Mouse (Mus musculus): ENCODE measurements around the gene Hrc. TPM values are rescaled to one million over a fixed set of nuclear protein-coding genes. Genes with fewer than 3 reads are reported as not detected.

The Hrc gene
- total and polyA plus RNA-seq, 2 experiments from 2014 or later = 0.26 to 0.34 TPM

DNA sequence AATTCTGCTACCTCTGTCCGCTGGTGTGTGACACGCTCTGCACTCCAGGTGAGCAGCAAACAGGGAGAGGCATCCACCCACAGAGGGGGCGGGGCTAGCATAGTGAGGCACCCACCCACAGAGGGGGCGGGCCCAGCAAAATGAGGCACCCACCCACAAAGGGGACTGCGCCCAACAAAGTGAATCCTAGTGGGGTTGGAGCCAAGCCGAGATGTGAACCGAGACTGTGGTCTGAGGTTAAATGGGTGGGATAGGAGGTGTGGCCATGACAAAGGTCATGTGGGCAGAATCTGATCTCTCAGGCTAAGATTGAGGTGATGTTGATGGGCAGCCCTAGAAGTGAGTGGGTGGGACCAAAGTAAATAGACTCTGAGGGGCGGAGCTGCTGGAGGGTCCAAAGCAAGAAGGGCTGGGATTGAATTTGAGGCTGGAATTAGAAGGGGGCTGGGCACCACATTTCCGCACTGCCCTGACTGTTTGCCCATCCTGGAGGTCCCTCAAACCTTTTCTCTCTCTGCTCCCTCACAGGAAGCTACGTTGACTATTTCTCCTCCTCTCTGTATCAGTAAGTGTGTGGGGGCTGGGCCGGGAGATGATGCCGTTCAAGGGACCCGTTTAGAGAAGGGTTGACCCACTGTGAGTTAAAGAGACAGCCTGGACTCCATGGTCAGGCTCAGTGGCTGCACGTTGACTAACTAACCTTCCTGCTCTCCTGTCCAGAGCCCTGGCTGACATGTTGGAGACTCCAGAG, 3.2 kb downstream of the Hrc start:
- no peaks in the 10 kb centered on the region for H3K9me3 ChIP-seq (ENCODE audit: low read length)
- 0 out of 2 replicates have a peak overlapping the region, but pooled peaks have one; percentile 69 for H3K4me2 ChIP-seq (ENCODE audit: low read depth, low read length)
- H3K36me3 ChIP-seq (ENCODE audit: insufficient read depth, low read length) = no peaks in the 10 kb centered on the region
- no peak for TF ChIP-seq CTCF (IDR thresholded peaks at IDR 0.05; ENCODE audit: low read depth)
- H3K27ac ChIP-seq = no peak overlapping the region
- ATAC-seq (no peak), DNase-seq (ENCODE audit: low spot score) (no peak)
- H3K27me3 ChIP-seq (ENCODE audit: insufficient read depth, low read length) = no peaks in the 10 kb centered on the region
- H3K9ac ChIP-seq (replicated peaks; ENCODE audit: low read length) = no peak overlapping the region
- H3K4me1 ChIP-seq (ENCODE audit: insufficient read depth, low read length) = peaks cover 6% of the 10 kb centered on the region
- 10% methylated on average over 14 of the region's 14 CpGs for WGBS
- H3K4me3 ChIP-seq (ENCODE audit: low read length) = no peak overlapping the region

DNA sequence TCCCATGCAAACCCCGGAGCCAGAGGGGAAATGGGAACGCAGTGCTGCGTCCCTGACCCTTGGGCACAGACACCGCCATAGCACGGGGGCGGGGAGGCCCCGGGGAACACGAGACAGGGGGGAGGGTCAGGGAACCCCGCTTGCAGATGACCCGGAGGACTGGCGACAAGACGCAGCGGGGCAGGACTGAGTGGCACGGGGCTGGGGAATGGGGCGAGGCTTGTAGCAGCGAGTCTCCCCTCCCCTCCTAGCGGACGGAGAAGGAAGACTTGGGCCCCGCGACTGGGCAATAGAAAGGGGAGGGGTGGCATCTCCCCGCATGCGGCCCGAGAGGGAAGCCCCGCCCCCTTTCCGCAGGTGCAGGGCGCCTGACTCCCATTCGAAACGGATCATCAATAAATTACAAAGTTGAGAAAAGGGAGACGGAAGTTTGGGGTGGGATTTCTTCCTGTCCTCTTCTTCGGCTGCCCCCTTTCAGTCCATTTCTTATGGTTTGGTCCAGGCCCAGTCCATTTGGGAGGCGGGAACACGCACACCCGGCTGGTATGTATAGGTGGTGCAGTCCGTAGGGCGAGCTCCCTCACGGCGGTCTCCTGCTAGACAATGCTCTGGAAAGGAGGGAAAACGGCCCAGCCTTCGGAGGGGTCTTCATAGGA, 4.4 kb downstream of the Hrc start:
- Histone ChIP-seq H3K36me3 (ENCODE audit: insufficient read depth, low read length) (no peaks in the 10 kb centered on the region), H3K9ac (replicated peaks; ENCODE audit: low read length) (peak overlapping the region; percentile 34; the same call in 1 of the 2 replicates), H3K4me1 (ENCODE audit: insufficient read depth, low read length) (peaks cover 6% of the 10 kb centered on the region), H3K4me3 (ENCODE audit: low read length) (peak overlapping the region; percentile 35), H3K9me3 (ENCODE audit: low read length) (no peaks in the 10 kb centered on the region), H3K27me3 (ENCODE audit: insufficient read depth, low read length) (no peaks in the 10 kb centered on the region), H3K4me2 (ENCODE audit: low read depth, low read length) (peak overlapping the region; percentile 69), H3K27ac (no peak overlapping the region)
- TF ChIP-seq CTCF (IDR thresholded peaks at IDR 0.05; ENCODE audit: low read depth) = peak; percentile 63
- 8% methylated on average over 36 of the region's 39 CpGs for WGBS
- DNase-seq (ENCODE audit: low spot score) (peak; percentile 79), ATAC-seq (peak; percentile 71; the same call in 1 of the 2 replicates)

- DNase-seq (ENCODE audit: low spot score) (no peak), ATAC-seq (no peak)
- peak overlapping the region; percentile 69 for H3K4me2 ChIP-seq (ENCODE audit: low read depth, low read length)
- no peak overlapping the region for H3K27ac ChIP-seq
- TF ChIP-seq CTCF (IDR thresholded peaks at IDR 0.05; ENCODE audit: low read depth) = no peak
- no peaks in the 10 kb centered on the region for H3K27me3 ChIP-seq (ENCODE audit: insufficient read depth, low read length)
- H3K9me3 ChIP-seq (ENCODE audit: low read length) = no peaks in the 10 kb centered on the region
- peak overlapping the region; percentile 28; the same call in 1 of the 2 replicates for H3K9ac ChIP-seq (replicated peaks; ENCODE audit: low read length)
- H3K36me3 ChIP-seq (ENCODE audit: insufficient read depth, low read length) = no peaks in the 10 kb centered on the region
- peak overlapping the region; percentile 35 for H3K4me3 ChIP-seq (ENCODE audit: low read length)
- peaks cover 6% of the 10 kb centered on the region for H3K4me1 ChIP-seq (ENCODE audit: insufficient read depth, low read length)
- 13% methylated on average over 11 of the region's 11 CpGs for WGBS
These were observed 5.0 kb downstream of the Hrc start for GRCm38 (mm10) chr7:45340066-45340442.

- peaks cover 6% of the 10 kb centered on the region for H3K4me1 ChIP-seq (ENCODE audit: insufficient read depth, low read length)
- no peaks in the 10 kb centered on the region for H3K9me3 ChIP-seq (ENCODE audit: low read length)
- no peak for TF ChIP-seq CTCF (IDR thresholded peaks at IDR 0.05; ENCODE audit: low read depth)
- no peak overlapping the region for H3K4me3 ChIP-seq (ENCODE audit: low read length)
- ATAC-seq (no peak), DNase-seq (ENCODE audit: low spot score) (peak; percentile 36)
- WGBS = 12% methylated on average over 11 of the region's 11 CpGs
- no peak overlapping the region for H3K9ac ChIP-seq (replicated peaks; ENCODE audit: low read length)
- no peaks in the 10 kb centered on the region for H3K27me3 ChIP-seq (ENCODE audit: insufficient read depth, low read length)
- H3K4me2 ChIP-seq (ENCODE audit: low read depth, low read length) = peak overlapping the region; percentile 69
- H3K36me3 ChIP-seq (ENCODE audit: insufficient read depth, low read length) = 0 out of 2 replicates have a peak, but pooled peaks cover 4% of the 10 kb centered on the region
- H3K27ac ChIP-seq = no peak overlapping the region
These were observed 5.6 kb downstream of the Hrc start for GRCm38 (mm10) chr7:45340669-45341068.

- Histone ChIP-seq H3K27ac (no peak overlapping the region), H3K27me3 (ENCODE audit: insufficient read depth, low read length) (no peaks in the 10 kb centered on the region), H3K36me3 (ENCODE audit: insufficient read depth, low read length) (peaks cover 10% of the 10 kb centered on the region; the same call in 1 of the 2 replicates), H3K9ac (replicated peaks; ENCODE audit: low read length) (no peak overlapping the region), H3K4me1 (ENCODE audit: insufficient read depth, low read length) (peaks cover 6% of the 10 kb centered on the region), H3K9me3 (ENCODE audit: low read length) (no peaks in the 10 kb centered on the region), H3K4me3 (ENCODE audit: low read length) (no peak overlapping the region), H3K4me2 (ENCODE audit: low read depth, low read length) (peak overlapping the region; percentile 69; the same call in 1 of the 2 replicates)
- peak; percentile 83 for TF ChIP-seq CTCF (IDR thresholded peaks at IDR 0.05; ENCODE audit: low read depth)
- DNase-seq (ENCODE audit: low spot score) = peak; percentile 94
- WGBS = 9% methylated on average over 8 of the region's 8 CpGs
- peak; percentile 77 for ATAC-seq
These were observed 6.2 kb downstream of the Hrc start for GRCm38 (mm10) chr7:45341303-45341702.

DNA sequence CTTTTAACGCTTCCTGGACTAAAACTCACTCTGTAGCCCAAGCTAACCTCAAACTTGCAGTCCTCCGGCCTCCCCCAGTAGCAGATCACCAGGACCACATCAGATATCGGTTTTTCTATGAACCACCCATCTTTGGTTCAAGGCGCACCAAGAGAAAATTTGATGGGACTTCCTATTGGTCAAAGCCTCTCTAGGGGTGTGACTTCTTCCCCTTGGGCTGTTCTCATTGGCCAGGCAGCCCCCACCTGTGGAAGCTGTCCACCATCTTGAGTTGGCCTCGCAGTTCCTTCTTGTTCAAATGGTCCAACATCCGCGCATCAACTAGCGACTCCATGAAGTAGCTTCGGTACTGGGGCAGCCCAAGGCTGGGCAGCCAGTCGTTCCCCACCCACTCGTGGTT, 7.0 kb downstream of the Hrc start:
- Histone ChIP-seq H3K27me3 (ENCODE audit: insufficient read depth, low read length) (no peaks in the 10 kb centered on the region), H3K4me3 (ENCODE audit: low read length) (no peak overlapping the region), H3K9me3 (ENCODE audit: low read length) (no peaks in the 10 kb centered on the region), H3K36me3 (ENCODE audit: insufficient read depth, low read length) (peaks cover 17% of the 10 kb centered on the region; the same call in 1 of the 2 replicates), H3K4me2 (ENCODE audit: low read depth, low read length) (no peak overlapping the region), H3K9ac (replicated peaks; ENCODE audit: low read length) (no peak overlapping the region), H3K27ac (no peak overlapping the region), H3K4me1 (ENCODE audit: insufficient read depth, low read length) (peaks cover 6% of the 10 kb centered on the region)
- DNase-seq (ENCODE audit: low spot score) (no peak), ATAC-seq (no peak)
- WGBS = 92% methylated on average over 11 of the region's 11 CpGs
- TF ChIP-seq CTCF (IDR thresholded peaks at IDR 0.05; ENCODE audit: low read depth) = no peak

All from hindbrain, postnatal 0 days (tissue).